In genomic region chr8:107056973-107057369, GRCm38 (mm10) we compare ENCODE assay signal across 7 mouse cellular contexts. TPM values are rescaled to one million over a fixed set of nuclear protein-coding genes. Genes with fewer than 3 reads are reported as not detected.
DNase-seq lines count a peak whose midpoint lies in the region; ATAC-seq lines count a peak whose summit lies in the region.

No protein-coding gene starts in this region.

- no peak for DNase-seq in Muller cell, postnatal 12 days (ENCODE audit: inconsistent ontology term)
- no peak for DNase-seq in thymus, postnatal 4 days

- peak overlapping the region; percentile 100 for H3K4me3 ChIP-seq in megakaryocyte, embryonic 14.5 days (replicated peaks)
- H3K4me3 ChIP-seq in intestine, embryonic 15.5 days (replicated peaks), result peak overlapping the region; percentile 82
- H3K4me3 ChIP-seq in neural tube, embryonic 13.5 days, result peak overlapping the region; percentile 96

- H3K4me1 ChIP-seq in megakaryocyte, embryonic 14.5 days, result peaks cover 54% of the 10 kb centered on the region
- peaks cover 10% of the 10 kb centered on the region; the same call in 1 of the 2 replicates for H3K4me1 ChIP-seq in intestine, embryonic 15.5 days (replicated peaks)
- peaks cover 30% of the 10 kb centered on the region for H3K4me1 ChIP-seq in neural tube, embryonic 13.5 days (replicated peaks)

- no peak; the same call in none of the 2 replicates for ATAC-seq in megakaryocyte, adult 5-6 weeks (ENCODE audit: poor library complexity, severe bottlenecking)
- peak; percentile 50 for ATAC-seq in erythroblast, adult 5-6 weeks (replicated peaks; ENCODE audit: low FRiP score, poor library complexity, severe bottlenecking)
- ATAC-seq in intestine, embryonic 15.5 days, result peak; percentile 74
- peak; percentile 79; the same call in 1 of the 2 replicates for ATAC-seq in neural tube, embryonic 13.5 days (ENCODE audit: low read depth)

- WGBS in intestine, embryonic 15.5 days, result under 1% methylated on average over 33 of the region's 33 CpGs
- under 1% methylated on average over 33 of the region's 33 CpGs for WGBS in neural tube, embryonic 13.5 days

- 0 out of 2 replicates have a peak overlapping the region, but pooled peaks have one; percentile 32 for H3K27ac ChIP-seq in intestine, embryonic 15.5 days
- no peak overlapping the region for H3K27ac ChIP-seq in neural tube, embryonic 13.5 days (replicated peaks)

- H3K36me3 ChIP-seq in megakaryocyte, embryonic 14.5 days (replicated peaks; ENCODE audit: low read length), result peaks cover 51% of the 10 kb centered on the region
- peaks cover 32% of the 10 kb centered on the region for H3K36me3 ChIP-seq in intestine, embryonic 15.5 days
- peaks cover 45% of the 10 kb centered on the region for H3K36me3 ChIP-seq in neural tube, embryonic 13.5 days

- peak overlapping the region; percentile 82 for H3K4me2 ChIP-seq in intestine, embryonic 15.5 days (replicated peaks)
- H3K4me2 ChIP-seq in neural tube, embryonic 13.5 days, result peak overlapping the region; percentile 85

- H3K9me3 ChIP-seq in megakaryocyte, embryonic 14.5 days, result no peaks in the 10 kb centered on the region
- no peaks in the 10 kb centered on the region for H3K9me3 ChIP-seq in intestine, embryonic 15.5 days
- no peaks in the 10 kb centered on the region for H3K9me3 ChIP-seq in neural tube, embryonic 13.5 days

- peak overlapping the region; percentile 73 for H3K9ac ChIP-seq in intestine, embryonic 15.5 days
- peak overlapping the region; percentile 80 for H3K9ac ChIP-seq in neural tube, embryonic 13.5 days

- H3K27me3 ChIP-seq in megakaryocyte, embryonic 14.5 days (replicated peaks), result no peaks in the 10 kb centered on the region
- H3K27me3 ChIP-seq in intestine, embryonic 15.5 days (replicated peaks), result no peaks in the 10 kb centered on the region
- no peaks in the 10 kb centered on the region for H3K27me3 ChIP-seq in neural tube, embryonic 13.5 days

RNA-seq across cellular contexts. Expression of gene Nip7, which starts 0.3 kb away (rescaled TPM):
- polyA plus RNA-seq in megakaryocyte, embryonic 14.5 days (2012; ENCODE audit: insufficient read depth, low replicate concordance), result 4.2 and 5.3 TPM in 2 replicates
- total RNA-seq in megakaryocyte, adult 5-6 weeks (2015), result 16.5 and 26.4 TPM in 2 replicates
- total RNA-seq in megakaryocyte, adult 5-6 weeks (2017), result 10.6 and 12.5 TPM in 2 replicates
- total RNA-seq in erythroblast, adult 5-6 weeks (2015; ENCODE audit: low replicate concordance), result 19.4 and 22.5 TPM in 2 replicates
- 5.0 and 8.9 TPM in 2 replicates for total RNA-seq in erythroblast, adult 5-6 weeks (2017; ENCODE audit: low replicate concordance)
- 92.5 and 97.3 TPM in 2 replicates for polyA plus RNA-seq in intestine, embryonic 15.5 days (2015; fragmentation: Nextera tagmentation; extraction: Ambion mirVana)
- 61.4 and 75.9 TPM in 2 replicates for polyA plus RNA-seq in neural tube, embryonic 13.5 days (2015; fragmentation: Nextera tagmentation; extraction: Ambion mirVana)

RNA-seq across cellular contexts. Expression of gene Cog8, which starts 0.5 kb away (rescaled TPM):
- polyA plus RNA-seq in megakaryocyte, embryonic 14.5 days (2012; ENCODE audit: insufficient read depth, low replicate concordance), result 9.2 and 18.5 TPM in 2 replicates
- 14.7 and 16.8 TPM in 2 replicates for total RNA-seq in megakaryocyte, adult 5-6 weeks (2015)
- total RNA-seq in megakaryocyte, adult 5-6 weeks (2017), result 17.7 and 24.3 TPM in 2 replicates
- total RNA-seq in erythroblast, adult 5-6 weeks (2015; ENCODE audit: low replicate concordance), result 4.2 and 10.7 TPM in 2 replicates
- 3.6 and 8.9 TPM in 2 replicates for total RNA-seq in erythroblast, adult 5-6 weeks (2017; ENCODE audit: low replicate concordance)
- 39.3 and 40.4 TPM in 2 replicates for polyA plus RNA-seq in intestine, embryonic 15.5 days (2015; fragmentation: Nextera tagmentation; extraction: Ambion mirVana)
- 42.4 TPM in 2 replicates for polyA plus RNA-seq in neural tube, embryonic 13.5 days (2015; fragmentation: Nextera tagmentation; extraction: Ambion mirVana)

RNA-seq across cellular contexts. Expression of gene Tmed6, which starts 8.5 kb away (rescaled TPM):
- not detected in 2 replicates for polyA plus RNA-seq in megakaryocyte, embryonic 14.5 days (2012; ENCODE audit: insufficient read depth, low replicate concordance)
- total RNA-seq in megakaryocyte, adult 5-6 weeks (2015), result 0.57 TPM in 1 of 2 replicates, not detected in the other
- not detected in 2 replicates for total RNA-seq in megakaryocyte, adult 5-6 weeks (2017)
- not detected in 2 replicates for total RNA-seq in erythroblast, adult 5-6 weeks (2015; ENCODE audit: low replicate concordance)
- total RNA-seq in erythroblast, adult 5-6 weeks (2017; ENCODE audit: low replicate concordance), result not detected in 2 replicates
- 34.2 and 73.3 TPM in 2 replicates for polyA plus RNA-seq in intestine, embryonic 15.5 days (2015; fragmentation: Nextera tagmentation; extraction: Ambion mirVana)
- polyA plus RNA-seq in neural tube, embryonic 13.5 days (2015; fragmentation: Nextera tagmentation; extraction: Ambion mirVana), result not detected in 2 replicates

RNA-seq across cellular contexts. Expression of gene Pdf, which starts 8.6 kb away (rescaled TPM):
- polyA plus RNA-seq in megakaryocyte, embryonic 14.5 days (2012; ENCODE audit: insufficient read depth, low replicate concordance), result 7.9 and 8.3 TPM in 2 replicates
- total RNA-seq in megakaryocyte, adult 5-6 weeks (2015), result 9.8 and 12.9 TPM in 2 replicates
- 15.6 and 29.5 TPM in 2 replicates for total RNA-seq in megakaryocyte, adult 5-6 weeks (2017)
- total RNA-seq in erythroblast, adult 5-6 weeks (2015; ENCODE audit: low replicate concordance), result 4.4 and 7.9 TPM in 2 replicates
- 9.3 and 10.7 TPM in 2 replicates for total RNA-seq in erythroblast, adult 5-6 weeks (2017; ENCODE audit: low replicate concordance)
- polyA plus RNA-seq in intestine, embryonic 15.5 days (2015; fragmentation: Nextera tagmentation; extraction: Ambion mirVana), result 52.5 and 54.8 TPM in 2 replicates
- 37.5 and 45.3 TPM in 2 replicates for polyA plus RNA-seq in neural tube, embryonic 13.5 days (2015; fragmentation: Nextera tagmentation; extraction: Ambion mirVana)

RNA-seq across cellular contexts. Expression of gene Vps4a, which starts 25.9 kb away (rescaled TPM):
- polyA plus RNA-seq in megakaryocyte, embryonic 14.5 days (2012; ENCODE audit: insufficient read depth, low replicate concordance), result 4.1 and 12.0 TPM in 2 replicates
- 33.9 and 36.9 TPM in 2 replicates for total RNA-seq in megakaryocyte, adult 5-6 weeks (2015)
- total RNA-seq in megakaryocyte, adult 5-6 weeks (2017), result 41.4 and 42.8 TPM in 2 replicates
- 10.2 and 12.1 TPM in 2 replicates for total RNA-seq in erythroblast, adult 5-6 weeks (2015; ENCODE audit: low replicate concordance)
- total RNA-seq in erythroblast, adult 5-6 weeks (2017; ENCODE audit: low replicate concordance), result 9.1 and 10.7 TPM in 2 replicates
- 59.5 and 63.3 TPM in 2 replicates for polyA plus RNA-seq in intestine, embryonic 15.5 days (2015; fragmentation: Nextera tagmentation; extraction: Ambion mirVana)
- polyA plus RNA-seq in neural tube, embryonic 13.5 days (2015; fragmentation: Nextera tagmentation; extraction: Ambion mirVana), result 131 and 139 TPM in 2 replicates

Comparison
In these comparisons a context has a peak if more than half of its experiments do, and no peak if none do; other contexts are left out.
1. RNA of gene Tmed6, which starts 8.5 kb away (polyA plus RNA-seq): 34.2 to 73.3 TPM in intestine, embryonic 15.5 days; not detected in megakaryocyte, embryonic 14.5 days and not detected in neural tube, embryonic 13.5 days; every median in the first group is over 10 times any median in the second.
2. Peak in every context shown above with its lines, with median percentiles within 50 percentile points of each other: H3K4me3 ChIP-seq.